Mouse (Mus musculus) neural tube, embryonic 13.5 days (tissue): Measurements from ENCODE around the gene Sfxn3. TPM values are rescaled to one million over a fixed set of nuclear protein-coding genes. Genes with fewer than 3 reads are reported as not detected.
A peak's percentile ranks its signal among the peaks of the same experiment; 100 is the strongest.

Experiments
- ATAC-seq: fragments of 200-750 bp; cut with Nextera tagmentation; 2 replicates; pipeline ENCODE4 v1.8.0; 2017; ENCODE audit warnings: low read depth, mild to moderate bottlenecking, moderate TSS enrichment, moderate library complexity
- H3K27ac ChIP-seq: fragments of 300-500 bp; sonication (generic); replicated peaks from 2 replicates; pipeline ENCODE4 v1.5.1; 2015; ENCODE audit warnings: moderate library complexity, mild to moderate bottlenecking, inconsistent platforms
- H3K27me3 ChIP-seq: fragments of 300-500 bp; sonication (generic); 2 replicates; pipeline ENCODE4 v1.6.1; 2015; ENCODE audit warnings: mild to moderate bottlenecking, inconsistent platforms
- H3K36me3 ChIP-seq: fragments of 300-500 bp; sonication (generic); 2 replicates; pipeline ENCODE4 v1.6.1; 2015; ENCODE audit warnings: mild to moderate bottlenecking, inconsistent platforms
- H3K4me1 ChIP-seq: fragments of 300-500 bp; sonication (generic); replicated peaks from 2 replicates; pipeline ENCODE4 v1.6.1; 2015; ENCODE audit warnings: inconsistent platforms
- H3K4me2 ChIP-seq: fragments of 300-500 bp; sonication (generic); 2 replicates; pipeline ENCODE4 v1.6.1; 2015; ENCODE audit warnings: inconsistent platforms, mild to moderate bottlenecking, moderate library complexity
- H3K4me3 ChIP-seq: fragments of 300-500 bp; sonication (generic); 2 replicates; pipeline ENCODE4 v1.5.1; 2015; ENCODE audit warnings: mild to moderate bottlenecking, inconsistent platforms
- H3K9ac ChIP-seq: fragments of 300-500 bp; sonication (generic); 2 replicates; pipeline ENCODE4 v1.6.1; 2015; ENCODE audit warnings: moderate library complexity, mild to moderate bottlenecking, inconsistent platforms
- H3K9me3 ChIP-seq: fragments of 300-500 bp; sonication (generic); 2 replicates; pipeline ENCODE4 v1.6.1; 2016; ENCODE audit warnings: inconsistent platforms
- WGBS: fragments of 180-500 bp; shearing (Covaris S2); methylation state at CpG from one replicate; pipeline ENCODE4 v1.1.7; 2015; 5-methylcytosine and 5-hydroxymethylcytosine counted together
- polyA plus RNA-seq: library from polyadenylated mRNA; unstranded; fragments of >200 nt; fragmentation: Nextera tagmentation; extraction: Ambion mirVana; gene quantifications from 2 replicates; pipeline ENCODE4 v1.2.1, GENCODE M21; 2015

The Sfxn3 gene
- polyA plus RNA-seq = 61.0 and 65.3 TPM in 2 replicates

GRCm38 (mm10) chr19:45047417-45047934, at the start of gene Sfxn3:
Gene Sfxn3 (plus strand): TSS chr19:45047503.
- peak; percentile 88 for ATAC-seq
- H3K27me3 ChIP-seq = peaks cover 27% of the 10 kb centered on the region
- peak within 1 kb of the TSS; percentile 93 for H3K27ac ChIP-seq
- peak within 1 kb of the TSS; percentile 82 for H3K9ac ChIP-seq
- no peaks in the 10 kb centered on the region for H3K9me3 ChIP-seq
- H3K4me2 ChIP-seq = peak within 1 kb of the TSS; percentile 81
- WGBS = 0% methylated on average over 26 of the region's 26 CpGs
- peak within 1 kb of the TSS; percentile 59 for H3K4me3 ChIP-seq
- H3K4me1 ChIP-seq = peaks cover 44% of the 10 kb centered on the region
- H3K36me3 ChIP-seq = peaks cover 30% of the 10 kb centered on the region

GRCm38 (mm10) chr19:44997786-44998185, 49.5 kb upstream of the Sfxn3 start:
- no peak overlapping the region for H3K9ac ChIP-seq
- 85% methylated on average over 11 of the region's 11 CpGs for WGBS
- H3K4me3 ChIP-seq = no peak overlapping the region
- H3K9me3 ChIP-seq = no peaks in the 10 kb centered on the region
- H3K27ac ChIP-seq = no peak overlapping the region
- H3K27me3 ChIP-seq = no peaks in the 10 kb centered on the region
- peaks cover 2% of the 10 kb centered on the region; the same call in 1 of the 2 replicates for H3K4me1 ChIP-seq
- no peak overlapping the region for H3K4me2 ChIP-seq
- 0 out of 2 replicates have a peak, but pooled peaks have one; percentile 33 for ATAC-seq
- peaks cover 92% of the 10 kb centered on the region for H3K36me3 ChIP-seq

GRCm38 (mm10) chr19:44999647-45000046, 47.7 kb upstream of the Sfxn3 start:
- Histone ChIP-seq H3K4me3 (no peak overlapping the region), H3K4me2 (no peak overlapping the region), H3K36me3 (peaks cover 94% of the 10 kb centered on the region), H3K4me1 (peaks cover 8% of the 10 kb centered on the region), H3K27me3 (no peaks in the 10 kb centered on the region), H3K9me3 (no peaks in the 10 kb centered on the region), H3K27ac (no peak overlapping the region), H3K9ac (no peak overlapping the region)
- 85% methylated on average over 8 of the region's 8 CpGs for WGBS
- no peak for ATAC-seq

GRCm38 (mm10) chr19:45002301-45002700, 45.0 kb upstream of the Sfxn3 start:
- no peak for ATAC-seq
- Histone ChIP-seq H3K4me2 (no peak overlapping the region), H3K4me3 (no peak overlapping the region), H3K27ac (no peak overlapping the region), H3K36me3 (peaks cover 74% of the 10 kb centered on the region), H3K27me3 (no peaks in the 10 kb centered on the region), H3K9me3 (no peaks in the 10 kb centered on the region), H3K9ac (no peak overlapping the region), H3K4me1 (peaks cover 25% of the 10 kb centered on the region)
- 64% methylated on average over 3 of the region's 3 CpGs for WGBS

GRCm38 (mm10) chr19:45003740-45004516, 43.4 kb upstream of the Sfxn3 start:
- no peak for ATAC-seq
- 88% methylated on average over 7 of the region's 7 CpGs for WGBS
- no peaks in the 10 kb centered on the region for H3K9me3 ChIP-seq
- no peaks in the 10 kb centered on the region for H3K27me3 ChIP-seq
- peaks cover 63% of the 10 kb centered on the region for H3K36me3 ChIP-seq
- no peak overlapping the region for H3K27ac ChIP-seq
- H3K4me3 ChIP-seq = no peak overlapping the region
- peaks cover 42% of the 10 kb centered on the region for H3K4me1 ChIP-seq
- H3K9ac ChIP-seq = no peak overlapping the region
- no peak overlapping the region for H3K4me2 ChIP-seq

- H3K27ac ChIP-seq = peak within 1 kb of the TSS; percentile 79
- no peaks in the 10 kb centered on the region for H3K9me3 ChIP-seq
- peaks cover 45% of the 10 kb centered on the region for H3K4me1 ChIP-seq
- H3K9ac ChIP-seq = peak within 1 kb of the TSS; percentile 83
- H3K4me2 ChIP-seq = peak within 1 kb of the TSS; percentile 77
- H3K36me3 ChIP-seq = peaks cover 58% of the 10 kb centered on the region
- no peak for ATAC-seq
- H3K4me3 ChIP-seq = peak within 1 kb of the TSS; percentile 81
- WGBS = 10% methylated on average over 16 of the region's 16 CpGs
- no peaks in the 10 kb centered on the region for H3K27me3 ChIP-seq
Observed at GRCm38 (mm10) chr19:45005444-45005843, 41.9 kb upstream of the Sfxn3 start, which contains the start of gene Twnk. Gene Twnk (plus strand): TSS chr19:45005663.

- ATAC-seq = peak; percentile 91
- Histone ChIP-seq H3K4me3 (peak within 1 kb of the TSS; percentile 81), H3K36me3 (peaks cover 58% of the 10 kb centered on the region), H3K27ac (peak within 1 kb of the TSS; percentile 79), H3K4me1 (peaks cover 45% of the 10 kb centered on the region), H3K4me2 (peak within 1 kb of the TSS; percentile 77), H3K27me3 (no peaks in the 10 kb centered on the region), H3K9ac (peak within 1 kb of the TSS; percentile 83), H3K9me3 (no peaks in the 10 kb centered on the region)
- under 1% methylated on average over 82 of the region's 82 CpGs for WGBS
Observed at GRCm38 (mm10) chr19:45005957-45006712, 41.2 kb upstream of the Sfxn3 start, which contains the start of gene Mrpl43. Gene Mrpl43 (minus strand): TSS chr19:45006442.

GRCm38 (mm10) chr19:45007021-45007420, 40.3 kb upstream of the Sfxn3 start:
- H3K27ac ChIP-seq = peak overlapping the region; percentile 79
- H3K4me3 ChIP-seq = peak overlapping the region; percentile 81
- 48% methylated on average over 17 of the region's 17 CpGs for WGBS
- peaks cover 45% of the 10 kb centered on the region for H3K4me1 ChIP-seq
- peak overlapping the region; percentile 77 for H3K4me2 ChIP-seq
- ATAC-seq = no peak; the same call in 1 of the 2 replicates
- peaks cover 58% of the 10 kb centered on the region for H3K36me3 ChIP-seq
- peak overlapping the region; percentile 83 for H3K9ac ChIP-seq
- H3K27me3 ChIP-seq = no peaks in the 10 kb centered on the region
- H3K9me3 ChIP-seq = no peaks in the 10 kb centered on the region

- ATAC-seq = no peak
- Histone ChIP-seq H3K36me3 (peaks cover 52% of the 10 kb centered on the region), H3K4me2 (peak overlapping the region; percentile 77), H3K9me3 (no peaks in the 10 kb centered on the region), H3K27me3 (no peaks in the 10 kb centered on the region), H3K27ac (peak overlapping the region; percentile 79; the same call in 1 of the 2 replicates), H3K4me3 (peak overlapping the region; percentile 81), H3K4me1 (peaks cover 49% of the 10 kb centered on the region), H3K9ac (peak overlapping the region; percentile 83; the same call in 1 of the 2 replicates)
- WGBS = 93% methylated on average over 20 of the region's 20 CpGs
Observed at GRCm38 (mm10) chr19:45007425-45008191, 39.7 kb upstream of the Sfxn3 start.

GRCm38 (mm10) chr19:45010646-45011045, 36.7 kb upstream of the Sfxn3 start:
- Histone ChIP-seq H3K9ac (no peak overlapping the region), H3K4me1 (peaks cover 48% of the 10 kb centered on the region)
- ATAC-seq = no peak

GRCm38 (mm10) chr19:45012219-45012618, 35.1 kb upstream of the Sfxn3 start:
- WGBS = 85% methylated on average over 8 of the region's 8 CpGs
- Histone ChIP-seq H3K4me2 (no peak overlapping the region), H3K4me1 (peaks cover 56% of the 10 kb centered on the region)

More at GRCm38 (mm10) chr19:45010646-45011045, 36.7 kb upstream of the Sfxn3 start:
- 93% methylated on average over 4 of the region's 4 CpGs for WGBS
- Histone ChIP-seq H3K9me3 (no peaks in the 10 kb centered on the region), H3K27ac (no peak overlapping the region), H3K4me3 (no peak overlapping the region), H3K4me2 (no peak overlapping the region), H3K36me3 (peaks cover 31% of the 10 kb centered on the region), H3K27me3 (no peaks in the 10 kb centered on the region)

More at GRCm38 (mm10) chr19:45012219-45012618, 35.1 kb upstream of the Sfxn3 start:
- peaks cover 31% of the 10 kb centered on the region for H3K36me3 ChIP-seq
- ATAC-seq = no peak
- peak overlapping the region; percentile 81 for H3K27ac ChIP-seq
- H3K9ac ChIP-seq = peak overlapping the region; percentile 55
- H3K27me3 ChIP-seq = no peaks in the 10 kb centered on the region
- H3K4me3 ChIP-seq = no peak overlapping the region; the same call in 1 of the 2 replicates
- no peaks in the 10 kb centered on the region for H3K9me3 ChIP-seq
